Mouse (Mus musculus): Measurements from ENCODE around the gene Banf2. TPM values are rescaled to one million over a fixed set of nuclear protein-coding genes. Genes with fewer than 3 reads are reported as not detected.

Gene Banf2
- total and polyA plus RNA-seq, 2 experiments, result not detected

GRCm38 (mm10) chr2:144070479-144070878 is 37.6 kb downstream of the Banf2 start:
- Histone ChIP-seq H3K4me1 (ENCODE audit: control insufficient read depth, insufficient read depth, low read length) (peaks cover 9% of the 10 kb centered on the region; the same call in 1 of the 2 replicates), H3K9ac (ENCODE audit: low read depth, low read length) (no peak overlapping the region), H3K79me2 (ENCODE audit: control insufficient read depth, insufficient read depth, low read length) (no peaks in the 10 kb centered on the region), H3K27me3 (ENCODE audit: control insufficient read depth, insufficient read depth, low read length) (no peaks in the 10 kb centered on the region), H3K27ac (replicated peaks; ENCODE audit: insufficient read depth, low read depth, low read length) (no peak overlapping the region), H3K36me3 (ENCODE audit: control insufficient read depth, insufficient read depth, low read length) (no peaks in the 10 kb centered on the region), H3K4me3 (ENCODE audit: insufficient read depth, low read depth, low read length) (no peak overlapping the region)
- TF ChIP-seq POLR2A (IDR thresholded peaks at IDR 0.05; ENCODE audit: extremely low read depth, insufficient read depth, low read length), result no peak
- no peak for TF ChIP-seq CTCF (IDR thresholded peaks at IDR 0.05; ENCODE audit: low read depth, low read length)
- DNase-seq (ENCODE audit: extremely low read depth, low read depth, low spot score), result no peak
- 89% methylated on average over 7 of the region's 7 CpGs for WGBS

GRCm38 (mm10) chr2:144072642-144073041 is 39.8 kb downstream of the Banf2 start:
- no peak overlapping the region for H3K27ac ChIP-seq (replicated peaks; ENCODE audit: insufficient read depth, low read depth, low read length)
- no peak overlapping the region for H3K4me3 ChIP-seq (ENCODE audit: insufficient read depth, low read depth, low read length)
- DNase-seq (ENCODE audit: extremely low read depth, low read depth, low spot score), result no peak
- no peaks in the 10 kb centered on the region for H3K27me3 ChIP-seq (ENCODE audit: control insufficient read depth, insufficient read depth, low read length)
- peaks cover 9% of the 10 kb centered on the region; the same call in 1 of the 2 replicates for H3K4me1 ChIP-seq (ENCODE audit: control insufficient read depth, insufficient read depth, low read length)
- TF ChIP-seq CTCF (IDR thresholded peaks at IDR 0.05; ENCODE audit: low read depth, low read length) (no peak), POLR2A (IDR thresholded peaks at IDR 0.05; ENCODE audit: extremely low read depth, insufficient read depth, low read length) (no peak)
- 76% methylated on average over 7 of the region's 7 CpGs for WGBS
- H3K36me3 ChIP-seq (ENCODE audit: control insufficient read depth, insufficient read depth, low read length), result no peaks in the 10 kb centered on the region
- no peak overlapping the region for H3K9ac ChIP-seq (ENCODE audit: low read depth, low read length)
- H3K79me2 ChIP-seq (ENCODE audit: control insufficient read depth, insufficient read depth, low read length), result no peaks in the 10 kb centered on the region

GRCm38 (mm10) chr2:144074059-144074458 is 41.2 kb downstream of the Banf2 start:
- no peaks in the 10 kb centered on the region for H3K27me3 ChIP-seq (ENCODE audit: control insufficient read depth, insufficient read depth, low read length)
- TF ChIP-seq POLR2A (IDR thresholded peaks at IDR 0.05; ENCODE audit: extremely low read depth, insufficient read depth, low read length) (no peak), CTCF (IDR thresholded peaks at IDR 0.05; ENCODE audit: low read depth, low read length) (no peak)
- 29% methylated on average over 5 of the region's 5 CpGs for WGBS
- no peaks in the 10 kb centered on the region for H3K36me3 ChIP-seq (ENCODE audit: control insufficient read depth, insufficient read depth, low read length)
- peak; percentile 97 for DNase-seq (ENCODE audit: extremely low read depth, low read depth, low spot score)
- H3K4me1 ChIP-seq (ENCODE audit: control insufficient read depth, insufficient read depth, low read length), result peaks cover 9% of the 10 kb centered on the region; the same call in 1 of the 2 replicates
- no peak overlapping the region for H3K4me3 ChIP-seq (ENCODE audit: insufficient read depth, low read depth, low read length)
- no peaks in the 10 kb centered on the region for H3K79me2 ChIP-seq (ENCODE audit: control insufficient read depth, insufficient read depth, low read length)
- no peak overlapping the region for H3K9ac ChIP-seq (ENCODE audit: low read depth, low read length)
- no peak overlapping the region for H3K27ac ChIP-seq (replicated peaks; ENCODE audit: insufficient read depth, low read depth, low read length)

- Histone ChIP-seq H3K79me2 (ENCODE audit: control insufficient read depth, insufficient read depth, low read length) (no peaks in the 10 kb centered on the region), H3K27me3 (ENCODE audit: control insufficient read depth, insufficient read depth, low read length) (no peaks in the 10 kb centered on the region), H3K4me3 (ENCODE audit: insufficient read depth, low read depth, low read length) (no peak overlapping the region), H3K4me1 (ENCODE audit: control insufficient read depth, insufficient read depth, low read length) (peaks cover 9% of the 10 kb centered on the region; the same call in 1 of the 2 replicates), H3K36me3 (ENCODE audit: control insufficient read depth, insufficient read depth, low read length) (no peaks in the 10 kb centered on the region), H3K27ac (replicated peaks; ENCODE audit: insufficient read depth, low read depth, low read length) (no peak overlapping the region), H3K9ac (ENCODE audit: low read depth, low read length) (no peak overlapping the region)
- DNase-seq (ENCODE audit: extremely low read depth, low read depth, low spot score), result no peak
- TF ChIP-seq POLR2A (IDR thresholded peaks at IDR 0.05; ENCODE audit: extremely low read depth, insufficient read depth, low read length), result no peak
- no peak for TF ChIP-seq CTCF (IDR thresholded peaks at IDR 0.05; ENCODE audit: low read depth, low read length)
- 96% methylated on average over 2 of the region's 2 CpGs for WGBS
These were observed 43.8 kb downstream of the Banf2 start for GRCm38 (mm10) chr2:144076625-144077024.

- Histone ChIP-seq H3K79me2 (ENCODE audit: control insufficient read depth, insufficient read depth, low read length) (no peaks in the 10 kb centered on the region), H3K27me3 (ENCODE audit: control insufficient read depth, insufficient read depth, low read length) (no peaks in the 10 kb centered on the region), H3K4me1 (ENCODE audit: control insufficient read depth, insufficient read depth, low read length) (peaks cover 5% of the 10 kb centered on the region; the same call in 1 of the 2 replicates), H3K9ac (ENCODE audit: low read depth, low read length) (no peak overlapping the region), H3K4me3 (ENCODE audit: insufficient read depth, low read depth, low read length) (no peak overlapping the region), H3K27ac (replicated peaks; ENCODE audit: insufficient read depth, low read depth, low read length) (no peak overlapping the region), H3K36me3 (ENCODE audit: control insufficient read depth, insufficient read depth, low read length) (no peaks in the 10 kb centered on the region)
- 93% methylated on average over 3 of the region's 3 CpGs for whole genome bisulfite sequencing
- no peak for DNase-seq (ENCODE audit: extremely low read depth, low read depth, low spot score)
- TF ChIP-seq CTCF (IDR thresholded peaks at IDR 0.05; ENCODE audit: low read depth, low read length), result no peak
- TF ChIP-seq POLR2A (IDR thresholded peaks at IDR 0.05; ENCODE audit: extremely low read depth, insufficient read depth, low read length), result no peak
These were observed 46.0 kb downstream of the Banf2 start for GRCm38 (mm10) chr2:144078897-144079296.

GRCm38 (mm10) chr2:144086183-144086847 is 53.5 kb downstream of the Banf2 start:
- no peaks in the 10 kb centered on the region for H3K36me3 ChIP-seq (ENCODE audit: control insufficient read depth, insufficient read depth, low read length)
- no peaks in the 10 kb centered on the region for H3K27me3 ChIP-seq (ENCODE audit: control insufficient read depth, insufficient read depth, low read length)
- no peak for DNase-seq (ENCODE audit: extremely low read depth, low read depth, low spot score)
- no peaks in the 10 kb centered on the region for H3K4me1 ChIP-seq (ENCODE audit: control insufficient read depth, insufficient read depth, low read length)
- H3K4me3 ChIP-seq (ENCODE audit: insufficient read depth, low read depth, low read length), result no peak overlapping the region
- H3K79me2 ChIP-seq (ENCODE audit: control insufficient read depth, insufficient read depth, low read length), result no peaks in the 10 kb centered on the region
- WGBS, result 49% methylated on average over 18 of the region's 18 CpGs
- no peak for TF ChIP-seq POLR2A (IDR thresholded peaks at IDR 0.05; ENCODE audit: extremely low read depth, insufficient read depth, low read length)
- TF ChIP-seq CTCF (IDR thresholded peaks at IDR 0.05; ENCODE audit: low read depth, low read length), result no peak
- H3K27ac ChIP-seq (replicated peaks; ENCODE audit: insufficient read depth, low read depth, low read length), result peak overlapping the region; percentile 21
- H3K9ac ChIP-seq (ENCODE audit: low read depth, low read length), result no peak overlapping the region
